Mouse (Mus musculus): Measurements from ENCODE around the gene Ntpcr. TPM values are rescaled to one million over a fixed set of nuclear protein-coding genes. Genes with fewer than 3 reads are reported as not detected.

Gene Ntpcr
- polyA plus RNA-seq (2016; fragmentation: Nextera tagmentation; extraction: Ambion mirVana) = 21.3 and 23.2 TPM in 2 replicates

DNA sequence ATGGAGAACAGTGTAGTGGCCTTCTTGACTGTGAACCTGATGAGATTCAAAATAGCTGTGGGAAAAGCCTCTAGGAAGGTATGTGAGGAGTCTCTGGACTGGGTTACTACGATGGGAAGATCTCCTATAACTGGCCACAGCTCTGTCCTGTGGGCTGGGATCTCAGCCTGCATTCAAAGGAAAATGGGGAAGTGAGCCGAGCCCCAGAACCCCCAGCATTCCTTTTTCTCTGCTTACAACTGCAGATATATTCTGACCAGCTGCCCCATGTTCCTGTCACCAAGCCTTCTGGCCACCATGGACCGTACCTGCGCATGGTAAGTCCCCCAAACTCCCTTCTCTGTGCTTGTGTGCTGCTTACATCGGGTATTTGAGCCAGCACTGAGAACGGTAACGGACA, at the start of gene Ntpcr:
Gene Ntpcr (plus strand): TSS at position 218 of the 400 bp plus-strand sequence.
- Histone ChIP-seq H3K27ac (no peak within 1 kb of the TSS), H3K9ac (no peak within 1 kb of the TSS), H3K4me3 (no peak within 1 kb of the TSS), H3K4me1 (peaks cover 5% of the 10 kb centered on the region; the same call in 1 of the 2 replicates), H3K9me3 (no peaks in the 10 kb centered on the region), H3K4me2 (replicated peaks) (no peak within 1 kb of the TSS), H3K36me3 (no peaks in the 10 kb centered on the region), H3K27me3 (replicated peaks) (no peaks in the 10 kb centered on the region)
- ATAC-seq (ENCODE audit: low FRiP score, low read depth) = no peak
- WGBS = 88% methylated on average over 7 of the region's 7 CpGs

DNA sequence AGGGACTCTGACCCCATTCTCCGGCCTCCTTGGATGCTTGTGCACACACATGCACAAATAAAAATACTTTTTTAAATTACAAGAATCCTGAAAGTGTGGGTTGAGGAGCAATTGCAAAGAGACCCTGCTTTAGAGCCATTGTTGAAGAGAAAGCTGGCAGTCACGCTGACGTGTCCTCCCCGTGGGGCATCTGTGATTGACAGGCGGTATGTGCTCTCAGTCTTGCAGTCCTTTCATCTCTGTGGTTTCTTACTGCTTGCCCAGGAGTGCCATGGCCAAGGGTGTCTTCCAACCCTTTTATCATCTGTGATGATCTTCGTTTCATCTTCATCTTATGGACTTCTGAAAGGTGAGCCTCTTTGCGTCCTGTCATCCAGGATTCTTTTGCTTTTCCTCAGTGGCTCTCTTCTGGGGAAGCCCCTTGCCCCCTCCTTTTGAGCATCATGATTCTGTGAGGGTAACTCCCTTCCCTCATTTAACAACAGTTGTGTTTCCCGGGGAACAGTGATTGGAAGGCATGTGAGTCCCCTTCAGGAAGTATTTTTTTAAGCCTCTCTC, 48.8 kb upstream of the Ntpcr start:
- Histone ChIP-seq H3K4me3 (no peak overlapping the region), H3K4me2 (replicated peaks) (no peak overlapping the region), H3K4me1 (0 out of 2 replicates have a peak, but pooled peaks cover 2% of the 10 kb centered on the region), H3K9ac (no peak overlapping the region), H3K27ac (no peak overlapping the region), H3K9me3 (no peaks in the 10 kb centered on the region), H3K36me3 (no peaks in the 10 kb centered on the region), H3K27me3 (replicated peaks) (no peaks in the 10 kb centered on the region)
- 60% methylated on average over 8 of the region's 8 CpGs for WGBS
- ATAC-seq (ENCODE audit: low FRiP score, low read depth) = no peak

GRCm38 (mm10) chr8:125685216-125685760, 44.5 kb upstream of the Ntpcr start:
- no peak overlapping the region for H3K27ac ChIP-seq
- WGBS = 59% methylated on average over 6 of the region's 6 CpGs
- no peaks in the 10 kb centered on the region for H3K27me3 ChIP-seq (replicated peaks)

GRCm38 (mm10) chr8:125686221-125686865, 43.4 kb upstream of the Ntpcr start:
- no peak overlapping the region for H3K9ac ChIP-seq
- 78% methylated on average over 9 of the region's 9 CpGs for WGBS

More at GRCm38 (mm10) chr8:125685216-125685760, 44.5 kb upstream of the Ntpcr start:
- 0 out of 2 replicates have a peak, but pooled peaks cover 2% of the 10 kb centered on the region for H3K4me1 ChIP-seq
- no peak overlapping the region for H3K4me2 ChIP-seq (replicated peaks)
- ATAC-seq (ENCODE audit: low FRiP score, low read depth) = no peak
- H3K9me3 ChIP-seq = no peaks in the 10 kb centered on the region
- H3K4me3 ChIP-seq = no peak overlapping the region
- no peaks in the 10 kb centered on the region for H3K36me3 ChIP-seq
- H3K9ac ChIP-seq = no peak overlapping the region

GRCm38 (mm10) chr8:125690166-125690915, 39.4 kb upstream of the Ntpcr start:
- Histone ChIP-seq H3K4me1 (peaks cover 5% of the 10 kb centered on the region; the same call in 1 of the 2 replicates), H3K9me3 (no peaks in the 10 kb centered on the region), H3K27ac (no peak overlapping the region), H3K27me3 (replicated peaks) (no peaks in the 10 kb centered on the region), H3K9ac (no peak overlapping the region), H3K4me3 (no peak overlapping the region), H3K36me3 (no peaks in the 10 kb centered on the region), H3K4me2 (replicated peaks) (no peak overlapping the region)
- WGBS = 49% methylated on average over 15 of the region's 15 CpGs
- no peak for ATAC-seq (ENCODE audit: low FRiP score, low read depth)

More at GRCm38 (mm10) chr8:125686221-125686865, 43.4 kb upstream of the Ntpcr start:
- peaks cover 7% of the 10 kb centered on the region; the same call in 1 of the 2 replicates for H3K4me1 ChIP-seq
- H3K27me3 ChIP-seq (replicated peaks) = no peaks in the 10 kb centered on the region
- H3K27ac ChIP-seq = no peak overlapping the region
- H3K9me3 ChIP-seq = no peaks in the 10 kb centered on the region
- ATAC-seq (ENCODE audit: low FRiP score, low read depth) = no peak
- no peaks in the 10 kb centered on the region for H3K36me3 ChIP-seq
- no peak overlapping the region for H3K4me2 ChIP-seq (replicated peaks)
- no peak overlapping the region for H3K4me3 ChIP-seq

- Histone ChIP-seq H3K4me2 (replicated peaks) (no peak overlapping the region), H3K36me3 (no peaks in the 10 kb centered on the region), H3K9me3 (no peaks in the 10 kb centered on the region), H3K27me3 (replicated peaks) (no peaks in the 10 kb centered on the region), H3K4me3 (no peak overlapping the region), H3K4me1 (peaks cover 5% of the 10 kb centered on the region; the same call in 1 of the 2 replicates), H3K27ac (no peak overlapping the region), H3K9ac (no peak overlapping the region)
- WGBS = 85% methylated on average over 3 of the region's 3 CpGs
- ATAC-seq (ENCODE audit: low FRiP score, low read depth) = no peak
Observed at GRCm38 (mm10) chr8:125690961-125691360, 38.8 kb upstream of the Ntpcr start.

GRCm38 (mm10) chr8:125692447-125692846, 37.3 kb upstream of the Ntpcr start:
- H3K9me3 ChIP-seq = no peaks in the 10 kb centered on the region
- H3K4me3 ChIP-seq = no peak overlapping the region
- H3K36me3 ChIP-seq = no peaks in the 10 kb centered on the region
- H3K4me1 ChIP-seq = peaks cover 5% of the 10 kb centered on the region; the same call in 1 of the 2 replicates
- 77% methylated on average over 5 of the region's 5 CpGs for WGBS
- H3K9ac ChIP-seq = no peak overlapping the region
- no peaks in the 10 kb centered on the region for H3K27me3 ChIP-seq (replicated peaks)
- no peak overlapping the region for H3K4me2 ChIP-seq (replicated peaks)
- no peak overlapping the region for H3K27ac ChIP-seq
- ATAC-seq (ENCODE audit: low FRiP score, low read depth) = no peak

DNA sequence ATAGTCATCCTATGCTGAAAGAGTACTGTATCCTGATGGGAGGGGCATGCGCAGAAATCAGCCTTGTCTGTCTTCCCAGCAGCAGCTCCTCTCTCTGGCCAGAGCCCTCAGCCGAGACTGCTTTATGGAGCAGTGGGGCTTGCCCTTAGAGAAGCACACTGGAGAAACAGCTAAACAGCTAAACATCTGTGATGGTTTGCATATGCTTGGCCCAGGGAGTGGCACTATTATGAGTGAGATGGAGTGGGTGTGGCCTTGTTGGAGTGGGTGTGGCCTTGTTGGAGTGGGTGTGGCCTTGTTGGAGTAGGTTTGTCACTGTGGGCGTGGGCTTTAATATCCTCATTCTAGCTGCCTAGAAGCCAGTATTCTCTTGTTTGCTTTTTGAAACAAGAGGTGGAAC, 36.6 kb upstream of the Ntpcr start:
- Histone ChIP-seq H3K9ac (no peak overlapping the region), H3K27me3 (replicated peaks) (no peaks in the 10 kb centered on the region), H3K4me2 (replicated peaks) (no peak overlapping the region), H3K36me3 (no peaks in the 10 kb centered on the region), H3K4me3 (no peak overlapping the region), H3K4me1 (peaks cover 5% of the 10 kb centered on the region; the same call in 1 of the 2 replicates), H3K27ac (no peak overlapping the region), H3K9me3 (0 out of 2 replicates have a peak, but pooled peaks cover under 1% of the 10 kb centered on the region)
- ATAC-seq (ENCODE audit: low FRiP score, low read depth) = no peak
- WGBS = 86% methylated on average over 3 of the region's 3 CpGs

DNA sequence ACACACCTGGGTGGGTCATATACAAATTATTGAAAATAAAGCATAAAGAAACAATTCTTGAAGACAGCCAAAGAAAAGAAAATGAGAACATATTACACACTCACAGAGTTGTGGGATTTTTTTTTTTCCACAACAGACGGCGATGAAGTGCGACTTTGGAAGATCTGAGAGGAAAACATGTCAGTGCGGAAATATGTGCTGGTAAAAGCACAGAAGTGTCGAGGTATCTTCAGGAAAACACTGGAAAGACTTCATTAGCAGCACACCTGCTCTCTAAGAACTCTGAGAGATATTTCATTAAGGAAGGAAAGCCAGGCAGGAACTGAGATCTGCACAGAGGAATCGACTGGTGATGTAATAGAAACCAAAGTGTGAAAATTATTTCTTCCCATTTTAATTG, 33.8 kb upstream of the Ntpcr start:
- 89% methylated on average over 6 of the region's 6 CpGs for WGBS
- no peak for ATAC-seq (ENCODE audit: low FRiP score, low read depth)
- no peak overlapping the region for H3K9ac ChIP-seq
- no peaks in the 10 kb centered on the region for H3K27me3 ChIP-seq (replicated peaks)
- H3K4me1 ChIP-seq = no peaks in the 10 kb centered on the region
- no peak overlapping the region for H3K27ac ChIP-seq
- peaks cover 3% of the 10 kb centered on the region; the same call in 1 of the 2 replicates for H3K9me3 ChIP-seq
- no peaks in the 10 kb centered on the region for H3K36me3 ChIP-seq
- no peak overlapping the region for H3K4me2 ChIP-seq (replicated peaks)
- H3K4me3 ChIP-seq = no peak overlapping the region

DNA sequence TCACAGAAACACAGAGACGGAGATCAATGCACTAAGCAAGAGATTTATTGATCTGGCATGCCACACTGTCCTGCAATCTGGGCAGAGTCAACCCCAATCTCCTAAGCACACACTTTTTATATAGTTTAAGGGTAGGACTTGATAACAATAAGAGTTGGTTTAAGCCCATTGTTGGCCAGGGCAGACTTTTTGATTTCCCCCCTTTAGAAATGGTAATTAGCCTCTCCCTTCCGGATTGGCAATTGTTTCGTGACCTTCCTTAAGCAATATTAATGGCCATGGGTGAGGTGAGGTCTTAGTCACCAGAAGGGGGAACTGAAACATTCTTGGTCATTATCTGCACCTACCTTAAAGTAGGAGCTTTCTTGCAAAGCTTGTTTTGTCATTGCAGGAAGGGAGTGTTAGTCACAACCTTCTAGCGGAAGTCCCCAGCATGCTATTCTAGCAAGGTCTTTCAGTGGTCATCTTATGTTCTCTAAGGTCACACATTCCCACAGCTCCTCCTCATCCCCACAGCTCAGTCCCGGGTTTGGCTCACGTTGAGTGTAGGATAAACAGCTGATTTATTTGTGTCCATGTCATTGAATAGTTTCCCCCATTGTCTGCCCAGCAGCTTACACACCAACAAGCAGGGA, 30.3 kb upstream of the Ntpcr start:
- ATAC-seq (ENCODE audit: low FRiP score, low read depth) = no peak
- no peaks in the 10 kb centered on the region for H3K27me3 ChIP-seq (replicated peaks)
- no peaks in the 10 kb centered on the region for H3K4me1 ChIP-seq
- H3K9me3 ChIP-seq = peaks cover 3% of the 10 kb centered on the region; the same call in 1 of the 2 replicates
- no peak overlapping the region for H3K9ac ChIP-seq
- H3K4me2 ChIP-seq (replicated peaks) = no peak overlapping the region
- no peaks in the 10 kb centered on the region for H3K36me3 ChIP-seq
- H3K4me3 ChIP-seq = no peak overlapping the region
- 54% methylated on average over 6 of the region's 6 CpGs for WGBS
- H3K27ac ChIP-seq = no peak overlapping the region

- Histone ChIP-seq H3K4me1 (no peaks in the 10 kb centered on the region), H3K4me2 (replicated peaks) (no peak overlapping the region), H3K9me3 (peaks cover 3% of the 10 kb centered on the region; the same call in 1 of the 2 replicates), H3K9ac (no peak overlapping the region), H3K36me3 (no peaks in the 10 kb centered on the region), H3K27ac (no peak overlapping the region), H3K4me3 (no peak overlapping the region), H3K27me3 (replicated peaks) (no peaks in the 10 kb centered on the region)
- WGBS = 75% methylated on average over 7 of the region's 7 CpGs
- no peak for ATAC-seq (ENCODE audit: low FRiP score, low read depth)
Observed at GRCm38 (mm10) chr8:125700407-125700806, 29.4 kb upstream of the Ntpcr start.
